Mouse (Mus musculus) heart, postnatal 36 days (tissue): ENCODE results near the gene Gm42906. TPM values are rescaled to one million over a fixed set of nuclear protein-coding genes. Genes with fewer than 3 reads are reported as not detected.

Experiments used
- DNase-seq, 2 experiments: peaks; one replicate each; pipeline ENCODE4 v3.0.0; 2021 to 2022
- intact Hi-C: fragments of 180-260 bp; cut with DNase I; formaldehyde crosslinking; loops from one replicate; pipeline ENCODE4 v1.15.1; 2025
- total RNA-seq, 2 experiments: library from RNA; stranded (reverse); gene quantifications; 2 replicates each; pipeline ENCODE4 v1.2.3; 2021

The Gm42906 gene
- total RNA-seq, 2 experiments from 2014 or later, result 2.8 to 4.4 TPM

GRCm38 (mm10) chr5:151056255-151056919, 371.6 kb downstream of the Gm42906 start:
- intact Hi-C loops, result loop anchor here (2.0 to 5.0 kb wide), 4 partner anchors 124 to 311 kb away; no protein-coding TSS in a partner anchor
- no peak for DNase-seq

- intact Hi-C loops, result loop anchor here (2.0 to 5.0 kb wide), 4 partner anchors 125 to 312 kb away; no protein-coding TSS in a partner anchor
- DNase-seq, result no peak
Measured at GRCm38 (mm10) chr5:151055426-151056090, 372.4 kb downstream of the Gm42906 start.

GRCm38 (mm10) chr5:151054743-151055114, 373.2 kb downstream of the Gm42906 start:
- no peak for DNase-seq
- intact Hi-C loops, result loop anchor here (5.0 kb wide), 3 partner anchors 193 to 313 kb away; no protein-coding TSS in a partner anchor

GRCm38 (mm10) chr5:151054100-151054742, 373.7 kb downstream of the Gm42906 start:
- intact Hi-C loops, result no loop called here
- no peak for DNase-seq

- intact Hi-C loops, result no loop called here
- no peak for DNase-seq
Measured at GRCm38 (mm10) chr5:151053190-151053589, 374.8 kb downstream of the Gm42906 start.

- intact Hi-C loops, result no loop called here
- DNase-seq, result no peak
Measured at GRCm38 (mm10) chr5:151052331-151052730, 375.6 kb downstream of the Gm42906 start.

GRCm38 (mm10) chr5:151047488-151047887, 380.5 kb downstream of the Gm42906 start:
- intact Hi-C loops, result no loop called here
- DNase-seq, result peak; percentile 50 to 52

- DNase-seq, result peak in 1 of 2 experiments; percentile 59
- intact Hi-C loops, result no loop called here
Measured at GRCm38 (mm10) chr5:151046917-151047316, 381.0 kb downstream of the Gm42906 start.

GRCm38 (mm10) chr5:151046131-151046530, 381.8 kb downstream of the Gm42906 start:
- intact Hi-C loops, result no loop called here

GRCm38 (mm10) chr5:151042911-151043310, 385.1 kb downstream of the Gm42906 start:
- intact Hi-C loops, result no loop called here
- DNase-seq, result no peak

More at GRCm38 (mm10) chr5:151046131-151046530, 381.8 kb downstream of the Gm42906 start:
- no peak for DNase-seq

GRCm38 (mm10) chr5:151037871-151038270, 390.1 kb downstream of the Gm42906 start:
- intact Hi-C loops, result no loop called here
- DNase-seq, result no peak

GRCm38 (mm10) chr5:151034715-151035512, 393.0 kb downstream of the Gm42906 start:
- intact Hi-C loops, result no loop called here
- no peak for DNase-seq

GRCm38 (mm10) chr5:151028906-151029305, 399.1 kb downstream of the Gm42906 start:
- no peak for DNase-seq
- intact Hi-C loops, result no loop called here

GRCm38 (mm10) chr5:151027171-151027570, 400.8 kb downstream of the Gm42906 start:
- intact Hi-C loops, result no loop called here
- no peak for DNase-seq

GRCm38 (mm10) chr5:151026069-151026468, 401.9 kb downstream of the Gm42906 start:
- intact Hi-C loops, result no loop called here
- DNase-seq, result no peak

- DNase-seq, result no peak
- intact Hi-C loops, result loop anchor here (5.0 kb wide), 1 partner anchor 72 kb away; the partner anchor contains the start of gene Kl
Measured at GRCm38 (mm10) chr5:151024483-151024882, 403.5 kb downstream of the Gm42906 start.

- DNase-seq, result peak in 1 of 2 experiments; percentile 24
- intact Hi-C loops, result loop anchor here (5.0 kb wide), 1 partner anchor 71 kb away; the partner anchor contains the start of gene Kl
Measured at GRCm38 (mm10) chr5:151023461-151023860, 404.5 kb downstream of the Gm42906 start.

- intact Hi-C loops, result loop anchor here (5.0 kb wide), 1 partner anchor 71 kb away; the partner anchor contains the start of gene Kl
- DNase-seq, result no peak
Measured at GRCm38 (mm10) chr5:151022939-151023338, 405.0 kb downstream of the Gm42906 start.

- intact Hi-C loops, result loop anchor here (5.0 kb wide), 1 partner anchor 70 kb away; the partner anchor contains the start of gene Kl
- no peak for DNase-seq
Measured at GRCm38 (mm10) chr5:151022026-151022425, 405.9 kb downstream of the Gm42906 start.

GRCm38 (mm10) chr5:151020831-151021230, 407.1 kb downstream of the Gm42906 start:
- DNase-seq, result peak in 1 of 2 experiments; percentile 20
- intact Hi-C loops, result loop anchor here (5.0 kb wide), 1 partner anchor 69 kb away; the partner anchor contains the start of gene Kl
